Mouse (Mus musculus) thymus, adult 2 months (tissue): ENCODE results near the gene Snx32.

Experiments
- CTCF ChIP-seq: fragments of 200-500 bp; IDR thresholded peaks from 2 replicates; pipeline ENCODE4 v1.5.1; 2012; ENCODE audit warnings: mild to moderate bottlenecking, control low read depth, low read length, moderate library complexity, borderline replicate concordance; ENCODE audit not compliant: control insufficient read depth, poor library complexity, insufficient read depth; ENCODE audit errors: extremely low read depth
- POLR2A ChIP-seq: fragments of 200-500 bp; IDR thresholded peaks from 2 replicates; pipeline ENCODE4 v1.6.1; 2012; ENCODE audit warnings: mild to moderate bottlenecking, low read length, control low read depth, moderate library complexity; ENCODE audit not compliant: control insufficient read depth, poor library complexity, insufficient read depth; ENCODE audit errors: extremely low read depth

DNA sequence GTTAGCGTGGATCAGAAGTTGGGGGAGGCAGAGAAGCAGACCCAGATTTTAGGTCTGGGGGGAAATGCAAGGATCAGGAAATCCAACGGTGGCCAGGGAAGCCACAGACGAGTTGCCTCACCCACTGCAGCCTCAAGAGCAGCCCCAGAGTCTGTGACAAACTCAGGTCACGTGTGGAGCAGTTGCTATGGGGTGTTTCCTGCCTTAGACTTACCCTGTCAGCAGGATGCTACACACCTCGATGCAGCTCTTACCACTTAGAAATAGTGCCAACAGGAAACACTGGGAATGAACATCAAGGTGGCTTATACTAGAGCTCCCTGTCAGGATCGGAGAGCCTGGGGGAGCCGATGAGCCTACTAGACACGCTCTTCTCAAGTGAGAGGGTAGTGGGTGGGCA lies 22.2 kb upstream of the Snx32 start:
- TF ChIP-seq POLR2A, result no peak
- TF ChIP-seq CTCF, result no peak
